Mouse (Mus musculus) embryonic facial prominence, embryonic 13.5 days (tissue): Measurements from ENCODE around the gene Cadm2. TPM values are rescaled to one million over a fixed set of nuclear protein-coding genes. Genes with fewer than 3 reads are reported as not detected.

ENCODE experiments used
- ATAC-seq: fragments of 200-750 bp; cut with Nextera tagmentation; 2 replicates; pipeline ENCODE4 v1.8.0; 2017; ENCODE audit warnings: low read depth; ENCODE audit not compliant: insufficient number of reproducible peaks, insufficient read depth, low FRiP score, low TSS enrichment
- H3K27ac ChIP-seq: fragments of 300-500 bp; sonication (generic); 2 replicates; pipeline ENCODE4 v1.5.1; 2015; ENCODE audit warnings: moderate library complexity, mild to moderate bottlenecking, inconsistent platforms
- H3K27me3 ChIP-seq: fragments of 300-500 bp; sonication (generic); 2 replicates; pipeline ENCODE4 v1.6.1; 2015; ENCODE audit warnings: mild to moderate bottlenecking, inconsistent platforms
- H3K36me3 ChIP-seq: fragments of 300-500 bp; sonication (generic); 2 replicates; pipeline ENCODE4 v1.6.1; 2015; ENCODE audit warnings: mild to moderate bottlenecking, inconsistent platforms
- H3K4me1 ChIP-seq: fragments of 300-500 bp; sonication (generic); 2 replicates; pipeline ENCODE4 v1.6.1; 2015; ENCODE audit warnings: inconsistent platforms
- H3K4me2 ChIP-seq: fragments of 300-500 bp; sonication (generic); 2 replicates; pipeline ENCODE4 v1.6.1; 2015; ENCODE audit warnings: moderate library complexity, mild to moderate bottlenecking, inconsistent platforms
- H3K4me3 ChIP-seq: fragments of 300-500 bp; sonication (generic); 2 replicates; pipeline ENCODE4 v1.5.1; 2015; ENCODE audit warnings: mild to moderate bottlenecking, inconsistent platforms
- H3K9ac ChIP-seq: fragments of 300-500 bp; sonication (generic); 2 replicates; pipeline ENCODE4 v1.6.1; 2015; ENCODE audit warnings: mild to moderate bottlenecking, inconsistent platforms
- H3K9me3 ChIP-seq: fragments of 300-500 bp; sonication (generic); 2 replicates; pipeline ENCODE4 v1.6.1; 2016; ENCODE audit warnings: inconsistent platforms
- WGBS: fragments of 180-500 bp; shearing (Covaris S2); methylation state at CpG from one replicate; pipeline ENCODE4 v1.1.7; 2015; ENCODE audit warnings: mixed read lengths; 5-methylcytosine and 5-hydroxymethylcytosine counted together
- polyA plus RNA-seq: library from polyadenylated mRNA; unstranded; fragments of >200 nt; fragmentation: Nextera tagmentation; extraction: Ambion mirVana; gene quantifications from 2 replicates; pipeline ENCODE4 v1.2.1, GENCODE M21; 2015

Gene Cadm2
- polyA plus RNA-seq, 1 experiment from 2014 or later = 3.8 TPM

GRCm38 (mm10) chr16:67121781-67122180 lies 498.9 kb downstream of the Cadm2 start:
- Histone ChIP-seq H3K4me3 (no peak overlapping the region), H3K4me1 (no peaks in the 10 kb centered on the region), H3K36me3 (no peaks in the 10 kb centered on the region), H3K9me3 (no peaks in the 10 kb centered on the region), H3K9ac (no peak overlapping the region), H3K27me3 (no peaks in the 10 kb centered on the region), H3K4me2 (no peak overlapping the region), H3K27ac (no peak overlapping the region)
- no peak for ATAC-seq
- WGBS = 87% methylated on average over 3 of the region's 3 CpGs

DNA sequence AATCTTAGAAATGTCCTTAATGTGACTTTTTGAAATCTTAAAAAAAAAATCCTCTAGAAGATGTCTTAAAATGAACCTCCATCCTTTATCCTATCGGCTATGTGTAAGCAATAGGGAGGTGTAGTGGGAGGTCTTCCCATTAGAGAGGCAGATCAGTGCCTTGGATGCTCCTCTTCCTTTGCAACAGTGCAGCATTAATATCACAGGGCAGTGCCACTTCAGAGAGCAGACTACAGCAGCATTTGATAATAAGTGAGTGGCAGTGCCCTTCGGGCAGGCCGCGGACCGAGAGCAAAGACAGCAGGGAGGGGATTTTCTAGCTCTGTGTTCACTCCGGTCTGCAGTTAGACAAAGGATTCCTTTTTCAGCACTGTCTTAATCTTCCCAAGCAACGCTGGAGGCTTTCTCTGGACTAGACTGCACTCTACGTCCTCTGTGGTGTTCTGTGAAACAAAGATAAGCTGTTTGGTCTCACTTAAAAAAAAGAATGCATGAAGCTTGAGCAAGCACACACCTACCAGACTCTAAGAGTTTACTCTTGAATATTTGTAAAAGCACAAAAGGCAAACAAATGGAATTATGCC lies 514.1 kb downstream of the Cadm2 start:
- Histone ChIP-seq H3K9me3 (no peaks in the 10 kb centered on the region), H3K4me3 (no peak overlapping the region), H3K4me2 (0 out of 2 replicates have a peak overlapping the region, but pooled peaks have one; percentile 12), H3K36me3 (no peaks in the 10 kb centered on the region), H3K27ac (no peak overlapping the region), H3K9ac (no peak overlapping the region), H3K27me3 (no peaks in the 10 kb centered on the region), H3K4me1 (no peaks in the 10 kb centered on the region)
- 21% methylated on average over 8 of the region's 8 CpGs for WGBS
- no peak for ATAC-seq

DNA sequence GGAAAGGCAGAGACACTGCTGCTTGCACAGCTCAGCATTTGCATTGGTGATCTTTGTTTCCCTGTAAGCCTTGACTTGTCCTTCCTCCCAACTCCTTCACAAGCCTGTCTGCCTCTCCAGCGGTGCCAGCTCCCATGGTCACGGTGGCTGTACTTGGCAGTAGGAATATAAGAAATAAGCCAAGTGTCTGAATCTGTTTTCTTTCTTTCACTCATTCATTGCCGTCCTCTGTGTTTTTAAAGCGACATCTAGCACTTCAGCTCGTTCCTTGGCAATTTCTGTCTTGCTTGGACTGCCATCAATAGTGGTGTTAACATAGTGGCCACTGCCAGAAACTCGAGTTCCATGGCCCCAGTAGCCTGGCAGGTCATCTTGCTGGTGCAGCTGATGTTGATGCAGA lies 524.0 kb downstream of the Cadm2 start:
- H3K4me2 ChIP-seq = no peak overlapping the region
- no peaks in the 10 kb centered on the region for H3K9me3 ChIP-seq
- H3K36me3 ChIP-seq = no peaks in the 10 kb centered on the region
- ATAC-seq = no peak
- no peaks in the 10 kb centered on the region for H3K4me1 ChIP-seq
- H3K4me3 ChIP-seq = no peak overlapping the region
- H3K27me3 ChIP-seq = no peaks in the 10 kb centered on the region
- WGBS = 72% methylated on average over 6 of the region's 6 CpGs
- no peak overlapping the region for H3K27ac ChIP-seq
- H3K9ac ChIP-seq = no peak overlapping the region

- Histone ChIP-seq H3K4me3 (no peak overlapping the region), H3K27me3 (no peaks in the 10 kb centered on the region), H3K9ac (no peak overlapping the region), H3K4me1 (no peaks in the 10 kb centered on the region), H3K27ac (no peak overlapping the region), H3K36me3 (no peaks in the 10 kb centered on the region), H3K4me2 (no peak overlapping the region), H3K9me3 (no peaks in the 10 kb centered on the region)
- ATAC-seq = no peak
- WGBS = 88% methylated on average over 4 of the region's 4 CpGs
These were observed 524.8 kb downstream of the Cadm2 start for GRCm38 (mm10) chr16:67095916-67096315.

- Histone ChIP-seq H3K9me3 (no peaks in the 10 kb centered on the region), H3K4me1 (no peaks in the 10 kb centered on the region), H3K27ac (no peak overlapping the region), H3K27me3 (no peaks in the 10 kb centered on the region), H3K4me3 (no peak overlapping the region), H3K36me3 (no peaks in the 10 kb centered on the region), H3K9ac (no peak overlapping the region), H3K4me2 (no peak overlapping the region)
- 58% methylated on average over 3 of the region's 3 CpGs for WGBS
- no peak for ATAC-seq
These were observed 531.0 kb downstream of the Cadm2 start for GRCm38 (mm10) chr16:67089747-67090146.

- H3K9ac ChIP-seq = no peak overlapping the region
- no peaks in the 10 kb centered on the region for H3K36me3 ChIP-seq
- WGBS = 78% methylated on average over 2 of the region's 2 CpGs
- no peak overlapping the region for H3K27ac ChIP-seq
- no peaks in the 10 kb centered on the region for H3K27me3 ChIP-seq
- no peak for ATAC-seq
- no peaks in the 10 kb centered on the region for H3K9me3 ChIP-seq
- no peak overlapping the region for H3K4me3 ChIP-seq
- no peaks in the 10 kb centered on the region for H3K4me1 ChIP-seq
- H3K4me2 ChIP-seq = no peak overlapping the region
These were observed 541.4 kb downstream of the Cadm2 start for GRCm38 (mm10) chr16:67079318-67079717.

GRCm38 (mm10) chr16:67076169-67076895 lies 544.4 kb downstream of the Cadm2 start:
- Histone ChIP-seq H3K4me1 (no peaks in the 10 kb centered on the region), H3K4me2 (no peak overlapping the region), H3K36me3 (no peaks in the 10 kb centered on the region), H3K27me3 (no peaks in the 10 kb centered on the region), H3K27ac (no peak overlapping the region), H3K9me3 (no peaks in the 10 kb centered on the region), H3K4me3 (no peak overlapping the region), H3K9ac (no peak overlapping the region)
- WGBS = 59% methylated on average over 7 of the region's 7 CpGs
- ATAC-seq = no peak

DNA sequence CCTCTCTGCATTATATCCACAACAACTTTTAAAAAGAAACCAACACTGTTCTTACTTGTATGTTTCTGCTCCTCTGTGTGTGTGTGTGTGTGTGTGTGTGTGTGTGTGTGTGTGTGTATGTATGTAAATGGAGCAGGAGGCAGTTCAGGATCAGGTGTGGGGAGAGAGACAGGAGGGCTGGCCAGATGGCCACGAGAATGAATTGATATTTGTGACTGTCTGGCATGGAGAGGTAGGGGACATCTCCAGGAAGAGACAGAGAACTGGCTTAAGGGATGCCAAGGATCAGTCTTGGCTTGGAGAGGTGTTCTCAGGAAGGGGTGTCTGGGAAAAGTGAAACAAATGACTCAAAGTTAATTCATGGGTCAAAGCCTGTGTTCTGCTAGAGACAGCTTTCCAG lies 552.2 kb downstream of the Cadm2 start:
- no peaks in the 10 kb centered on the region for H3K4me1 ChIP-seq
- no peak overlapping the region for H3K9ac ChIP-seq
- no peak for ATAC-seq
- WGBS = 37% methylated on average over 1 of the region's 1 CpGs
- H3K27me3 ChIP-seq = no peaks in the 10 kb centered on the region
- H3K4me2 ChIP-seq = no peak overlapping the region
- no peak overlapping the region for H3K27ac ChIP-seq
- no peaks in the 10 kb centered on the region for H3K9me3 ChIP-seq
- no peaks in the 10 kb centered on the region for H3K36me3 ChIP-seq
- H3K4me3 ChIP-seq = no peak overlapping the region

DNA sequence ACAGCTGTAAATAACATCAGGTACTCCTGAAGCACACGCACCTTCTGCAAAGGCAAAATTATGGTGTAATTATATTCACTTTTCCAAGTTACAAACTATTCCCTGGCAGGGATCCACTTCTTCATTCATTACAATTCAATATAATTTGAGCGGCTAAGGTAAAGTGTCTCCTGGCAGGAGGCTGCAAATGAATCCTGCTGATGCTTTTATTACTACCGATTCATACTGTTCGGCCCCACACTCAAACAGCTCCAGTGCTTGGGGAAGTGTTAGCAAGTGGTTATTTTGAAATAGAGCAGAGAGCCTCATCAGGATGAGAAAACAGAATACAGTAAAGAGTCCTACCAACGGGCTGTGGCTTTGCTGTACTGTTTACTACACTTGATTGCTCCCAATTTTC lies 589.8 kb downstream of the Cadm2 start:
- H3K9ac ChIP-seq = no peak overlapping the region
- H3K4me3 ChIP-seq = no peak overlapping the region
- 77% methylated on average over 5 of the region's 5 CpGs for WGBS
- H3K27ac ChIP-seq = no peak overlapping the region
- no peaks in the 10 kb centered on the region for H3K36me3 ChIP-seq
- no peaks in the 10 kb centered on the region for H3K9me3 ChIP-seq
- no peaks in the 10 kb centered on the region for H3K27me3 ChIP-seq
- no peak for ATAC-seq
- H3K4me2 ChIP-seq = no peak overlapping the region
- no peaks in the 10 kb centered on the region for H3K4me1 ChIP-seq

- Histone ChIP-seq H3K27ac (no peak overlapping the region), H3K4me1 (no peaks in the 10 kb centered on the region), H3K4me2 (no peak overlapping the region), H3K9ac (no peak overlapping the region), H3K9me3 (no peaks in the 10 kb centered on the region), H3K4me3 (no peak overlapping the region), H3K36me3 (no peaks in the 10 kb centered on the region), H3K27me3 (no peaks in the 10 kb centered on the region)
- ATAC-seq = no peak
- WGBS = 79% methylated on average over 1 of the region's 1 CpGs
These were observed 600.9 kb downstream of the Cadm2 start for GRCm38 (mm10) chr16:67019856-67020255.

DNA sequence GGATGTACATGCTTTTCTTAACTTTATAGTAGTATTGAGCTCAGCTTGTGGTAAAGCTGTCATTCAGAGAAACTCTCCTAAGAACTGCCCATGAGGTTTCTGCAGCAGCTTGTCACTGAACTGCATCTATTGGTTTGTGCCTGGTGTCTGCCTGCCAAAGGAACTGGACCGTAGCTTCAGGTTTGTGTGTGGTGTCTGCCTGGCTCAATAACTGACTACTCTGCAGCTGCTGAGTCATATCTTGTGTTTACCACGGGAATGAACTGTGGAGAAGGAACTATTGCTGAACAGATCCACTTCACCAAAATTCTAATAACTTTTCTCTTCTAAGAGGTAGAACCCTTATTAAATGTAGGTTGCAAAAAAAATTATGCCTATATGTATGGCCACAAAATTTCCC lies 603.0 kb downstream of the Cadm2 start:
- Histone ChIP-seq H3K27ac (no peak overlapping the region), H3K4me2 (no peak overlapping the region), H3K4me1 (no peaks in the 10 kb centered on the region), H3K9ac (no peak overlapping the region), H3K9me3 (no peaks in the 10 kb centered on the region), H3K4me3 (no peak overlapping the region), H3K27me3 (no peaks in the 10 kb centered on the region), H3K36me3 (no peaks in the 10 kb centered on the region)
- no peak for ATAC-seq
- 80% methylated on average over 2 of the region's 2 CpGs for WGBS

DNA sequence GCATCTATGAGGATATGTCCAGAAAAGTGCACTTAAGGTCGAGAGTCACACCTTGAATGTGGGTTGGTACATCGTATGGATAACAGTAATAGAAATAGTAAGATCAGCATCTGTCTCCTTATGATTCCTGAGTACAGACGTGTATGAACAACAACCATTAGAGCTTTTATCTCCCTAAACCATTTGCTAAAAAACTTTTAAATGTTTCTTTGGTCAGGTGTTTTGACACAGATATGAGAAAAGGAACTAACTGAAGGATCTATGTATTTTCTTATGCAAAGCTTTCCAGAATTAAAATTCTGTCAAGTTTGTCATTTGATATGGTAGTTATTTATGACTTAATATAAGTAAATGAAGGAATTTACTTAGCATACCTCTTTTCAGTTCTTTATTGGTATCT lies 617.5 kb downstream of the Cadm2 start:
- Histone ChIP-seq H3K27ac (no peak overlapping the region), H3K4me3 (no peak overlapping the region), H3K27me3 (no peaks in the 10 kb centered on the region), H3K4me1 (no peaks in the 10 kb centered on the region), H3K4me2 (no peak overlapping the region), H3K36me3 (no peaks in the 10 kb centered on the region), H3K9me3 (no peaks in the 10 kb centered on the region), H3K9ac (no peak overlapping the region)
- ATAC-seq = no peak
- WGBS = 80% methylated on average over 3 of the region's 3 CpGs
